Mouse (Mus musculus): ENCODE data around the gene Ncor1. TPM values are rescaled to one million over a fixed set of nuclear protein-coding genes. Genes with fewer than 3 reads are reported as not detected.
A peak's percentile ranks its signal among the peaks of the same experiment; 100 is the strongest.
"Not testable (repeated sequence)": the region's sequence is repeated elsewhere in the genome, so short reads cannot be mapped to it uniquely, and the experiment has no call there.

Gene Ncor1
- polyA plus RNA-seq, 1 experiment from 2014 or later, result 40.2 TPM

DNA sequence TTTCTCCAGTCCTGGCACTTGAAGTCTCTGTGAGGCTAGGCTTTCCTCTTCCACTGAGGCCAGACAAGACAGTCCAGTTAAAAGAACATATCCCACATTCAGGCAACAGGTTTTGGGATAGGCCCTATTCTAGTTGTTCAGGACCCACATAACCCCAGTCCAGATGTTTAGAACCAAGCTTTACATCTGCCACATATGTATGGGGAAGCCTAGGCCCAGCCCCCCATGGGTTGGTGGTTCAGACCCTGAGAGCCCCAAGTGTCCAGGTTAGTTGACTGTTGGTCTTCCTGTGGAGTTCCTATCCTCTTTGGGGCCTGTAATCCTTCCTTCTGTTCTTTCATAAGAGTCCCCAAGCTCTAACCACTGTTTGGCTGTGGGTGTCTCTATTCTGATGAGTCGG is 170.6 kb downstream of the Ncor1 start:
- Histone ChIP-seq H3K27ac (ENCODE audit: low read length) (no peak overlapping the region), H3K9me3 (ENCODE audit: control insufficient read depth, low read length) (no peaks in the 10 kb centered on the region), H3K9ac (ENCODE audit: low read depth, low read length) (no peak overlapping the region), H3K4me2 (ENCODE audit: low read depth, low read length) (no peak overlapping the region), H3K36me3 (ENCODE audit: control insufficient read depth, insufficient read depth, low read length) (peaks cover 6% of the 10 kb centered on the region; the same call in 1 of the 2 replicates), H3K27me3 (replicated peaks; ENCODE audit: control insufficient read depth, insufficient read depth, low read length) (no peaks in the 10 kb centered on the region), H3K4me3 (ENCODE audit: low read length) (no peak overlapping the region), H3K4me1 (ENCODE audit: control insufficient read depth, insufficient read depth, low read length) (no peaks in the 10 kb centered on the region)
- WGBS, result 94% methylated on average over 1 of the region's 1 CpGs
- no peak for ATAC-seq

DNA sequence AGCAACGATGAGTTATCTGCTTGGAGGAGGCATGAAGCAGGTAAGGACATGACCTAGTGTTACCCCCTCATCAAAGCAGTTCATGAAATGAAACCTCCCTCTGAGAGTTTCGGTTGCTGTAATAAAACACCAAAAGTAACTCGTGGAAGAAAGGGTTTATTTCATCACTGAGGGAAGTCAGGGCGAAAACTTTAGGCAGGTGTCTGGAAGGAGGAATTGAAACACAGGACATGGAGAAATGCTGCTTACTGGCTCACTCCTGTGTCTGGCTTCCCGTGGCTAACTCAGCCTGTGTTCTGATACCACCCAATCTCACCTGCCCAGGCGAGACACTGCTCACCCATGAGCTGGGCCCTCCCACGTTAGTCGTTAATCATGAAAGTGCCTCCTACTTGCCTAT is 173.3 kb downstream of the Ncor1 start:
- 89% methylated on average over 8 of the region's 8 CpGs for WGBS
- H3K27me3 ChIP-seq (replicated peaks; ENCODE audit: control insufficient read depth, insufficient read depth, low read length), result no peaks in the 10 kb centered on the region
- no peak for ATAC-seq
- H3K9me3 ChIP-seq (ENCODE audit: control insufficient read depth, low read length), result no peaks in the 10 kb centered on the region
- no peak overlapping the region for H3K9ac ChIP-seq (ENCODE audit: low read depth, low read length)
- H3K4me1 ChIP-seq (ENCODE audit: control insufficient read depth, insufficient read depth, low read length), result 0 out of 2 replicates have a peak, but pooled peaks cover 6% of the 10 kb centered on the region
- peaks cover 6% of the 10 kb centered on the region; the same call in 1 of the 2 replicates for H3K36me3 ChIP-seq (ENCODE audit: control insufficient read depth, insufficient read depth, low read length)
- H3K4me2 ChIP-seq (ENCODE audit: low read depth, low read length), result no peak overlapping the region
- no peak overlapping the region for H3K27ac ChIP-seq (ENCODE audit: low read length)
- H3K4me3 ChIP-seq (ENCODE audit: low read length), result no peak overlapping the region

- not testable (repeated sequence) for H3K9ac ChIP-seq (ENCODE audit: low read depth, low read length); H3K27me3 ChIP-seq (replicated peaks; ENCODE audit: control insufficient read depth, insufficient read depth, low read length); H3K27ac ChIP-seq (ENCODE audit: low read length); H3K9me3 ChIP-seq (ENCODE audit: control insufficient read depth, low read length); H3K4me3 ChIP-seq (ENCODE audit: low read length); H3K4me1 ChIP-seq (ENCODE audit: control insufficient read depth, insufficient read depth, low read length); H3K4me2 ChIP-seq (ENCODE audit: low read depth, low read length); H3K36me3 ChIP-seq (ENCODE audit: control insufficient read depth, insufficient read depth, low read length); ATAC-seq
- 88% methylated on average over 3 of the region's 3 CpGs for WGBS
Measured at GRCm38 (mm10) chr11:62284020-62284419, 174.3 kb downstream of the Ncor1 start.

DNA sequence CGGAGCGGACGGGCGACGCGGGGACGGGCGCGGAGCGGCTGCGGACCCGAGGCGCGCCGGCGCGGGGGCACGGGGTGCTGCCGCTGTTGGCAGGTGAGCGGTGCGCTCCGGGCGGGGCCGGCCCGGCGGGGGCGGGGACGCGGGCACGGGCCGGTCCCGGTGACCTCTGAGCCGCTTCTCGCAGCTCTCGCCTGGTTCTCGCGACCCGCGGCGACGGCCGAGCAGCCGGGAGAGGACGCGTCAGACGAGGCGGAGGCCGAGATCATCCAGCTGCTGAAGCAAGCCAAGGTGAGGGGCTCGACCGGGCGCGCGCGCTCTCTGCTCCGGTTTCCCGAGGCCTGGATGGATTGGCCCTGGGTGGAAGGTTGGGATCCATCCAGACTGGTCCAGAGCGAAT is 176.7 kb downstream of the Ncor1 start:
- Histone ChIP-seq H3K9me3 (ENCODE audit: control insufficient read depth, low read length) (no peaks in the 10 kb centered on the region), H3K9ac (ENCODE audit: low read depth, low read length) (peak overlapping the region; percentile 87), H3K4me2 (ENCODE audit: low read depth, low read length) (peak overlapping the region; percentile 85), H3K27ac (ENCODE audit: low read length) (peak overlapping the region; percentile 89), H3K4me3 (ENCODE audit: low read length) (peak overlapping the region; percentile 91), H3K4me1 (ENCODE audit: control insufficient read depth, insufficient read depth, low read length) (0 out of 2 replicates have a peak, but pooled peaks cover 6% of the 10 kb centered on the region), H3K36me3 (ENCODE audit: control insufficient read depth, insufficient read depth, low read length) (peaks cover 4% of the 10 kb centered on the region; the same call in 1 of the 2 replicates), H3K27me3 (replicated peaks; ENCODE audit: control insufficient read depth, insufficient read depth, low read length) (no peaks in the 10 kb centered on the region)
- ATAC-seq, result peak; percentile 85
- WGBS, result under 1% methylated on average over 57 of the region's 57 CpGs

DNA sequence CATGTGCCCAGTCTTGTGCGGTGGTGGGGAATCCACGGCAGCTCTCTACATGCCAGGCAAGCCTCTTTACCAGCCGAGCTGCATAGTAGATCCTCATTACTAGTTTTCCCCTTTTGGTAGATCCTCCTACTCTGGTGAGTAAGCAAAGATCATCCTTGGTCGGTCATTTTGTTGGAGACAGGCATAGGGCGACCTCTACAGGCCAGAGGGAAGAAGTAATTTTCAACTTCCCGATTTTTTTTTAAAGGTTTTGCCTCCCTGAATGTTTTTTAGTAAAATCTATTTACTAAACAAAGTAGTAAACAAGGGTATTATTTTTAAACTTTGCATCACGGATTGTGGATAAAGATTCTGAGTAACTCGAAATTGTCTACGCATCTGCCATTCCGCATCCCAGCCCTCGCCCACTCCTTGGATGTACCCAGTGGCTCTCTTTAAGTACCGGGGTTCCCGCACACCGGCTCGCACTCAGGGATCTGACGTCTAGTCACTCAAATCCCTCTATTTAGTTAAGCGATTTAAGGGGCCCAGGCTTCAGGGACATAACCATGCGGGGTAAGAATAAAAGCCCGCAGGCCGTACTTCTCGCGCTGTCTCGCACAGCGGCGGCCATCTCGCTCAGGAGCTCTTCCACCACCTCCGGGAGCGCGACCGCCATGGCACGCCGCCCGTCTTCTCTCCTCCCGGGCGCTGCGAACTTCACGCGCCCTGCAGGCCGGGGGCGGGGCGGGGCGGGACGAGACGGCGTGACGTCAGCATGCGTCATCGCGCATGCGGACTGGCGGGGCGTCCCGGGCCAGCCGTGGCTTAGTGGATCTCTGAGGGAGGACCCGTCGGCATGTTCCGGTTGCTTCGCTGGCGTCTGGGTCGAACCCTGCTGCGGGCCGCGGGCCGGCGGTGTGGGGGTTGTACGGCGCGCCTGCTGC is 177.4 kb downstream of the Ncor1 start, which contains the start of the genes Zswim7 and Ttc19:
Zswim7 (minus strand) TSS at position 701 of the 926 bp plus-strand sequence.
Ttc19 (plus strand) TSS at position 799 of the 926 bp plus-strand sequence.
- ATAC-seq, result peak; percentile 94
- H3K4me1 ChIP-seq (ENCODE audit: control insufficient read depth, insufficient read depth, low read length), result 0 out of 2 replicates have a peak, but pooled peaks cover 6% of the 10 kb centered on the region
- no peaks in the 10 kb centered on the region for H3K9me3 ChIP-seq (ENCODE audit: control insufficient read depth, low read length)
- under 1% methylated on average over 68 of the region's 68 CpGs for WGBS
- peak within 1 kb of the TSS; percentile 85 for H3K4me2 ChIP-seq (ENCODE audit: low read depth, low read length)
- peak within 1 kb of the TSS; percentile 89 for H3K27ac ChIP-seq (ENCODE audit: low read length)
- peak within 1 kb of the TSS; percentile 87 for H3K9ac ChIP-seq (ENCODE audit: low read depth, low read length)
- peaks cover 4% of the 10 kb centered on the region; the same call in 1 of the 2 replicates for H3K36me3 ChIP-seq (ENCODE audit: control insufficient read depth, insufficient read depth, low read length)
- H3K4me3 ChIP-seq (ENCODE audit: low read length), result peak within 1 kb of the TSS; percentile 91
- no peaks in the 10 kb centered on the region for H3K27me3 ChIP-seq (replicated peaks; ENCODE audit: control insufficient read depth, insufficient read depth, low read length)

- Histone ChIP-seq H3K4me2 (ENCODE audit: low read depth, low read length) (no peak overlapping the region), H3K9me3 (ENCODE audit: control insufficient read depth, low read length) (no peaks in the 10 kb centered on the region), H3K27me3 (replicated peaks; ENCODE audit: control insufficient read depth, insufficient read depth, low read length) (no peaks in the 10 kb centered on the region), H3K4me1 (ENCODE audit: control insufficient read depth, insufficient read depth, low read length) (0 out of 2 replicates have a peak, but pooled peaks cover 6% of the 10 kb centered on the region), H3K36me3 (ENCODE audit: control insufficient read depth, insufficient read depth, low read length) (no peaks in the 10 kb centered on the region), H3K27ac (ENCODE audit: low read length) (0 out of 2 replicates have a peak overlapping the region, but pooled peaks have one; percentile 17), H3K4me3 (ENCODE audit: low read length) (no peak overlapping the region), H3K9ac (ENCODE audit: low read depth, low read length) (no peak overlapping the region)
- WGBS, result 16% methylated on average over 5 of the region's 5 CpGs
- peak; percentile 82 for ATAC-seq
Measured at GRCm38 (mm10) chr11:62278027-62278426, 180.3 kb downstream of the Ncor1 start.

GRCm38 (mm10) chr11:62277086-62277485 is 181.3 kb downstream of the Ncor1 start:
- H3K9me3 ChIP-seq (ENCODE audit: control insufficient read depth, low read length), result no peaks in the 10 kb centered on the region
- H3K36me3 ChIP-seq (ENCODE audit: control insufficient read depth, insufficient read depth, low read length), result no peaks in the 10 kb centered on the region
- WGBS, result 45% methylated on average over 8 of the region's 8 CpGs
- H3K4me1 ChIP-seq (ENCODE audit: control insufficient read depth, insufficient read depth, low read length), result 0 out of 2 replicates have a peak, but pooled peaks cover 4% of the 10 kb centered on the region
- H3K4me2 ChIP-seq (ENCODE audit: low read depth, low read length), result no peak overlapping the region
- no peaks in the 10 kb centered on the region for H3K27me3 ChIP-seq (replicated peaks; ENCODE audit: control insufficient read depth, insufficient read depth, low read length)
- H3K4me3 ChIP-seq (ENCODE audit: low read length), result no peak overlapping the region
- no peak for ATAC-seq
- no peak overlapping the region for H3K27ac ChIP-seq (ENCODE audit: low read length)
- no peak overlapping the region for H3K9ac ChIP-seq (ENCODE audit: low read depth, low read length)

- 49% methylated on average over 5 of the region's 5 CpGs for WGBS
- Histone ChIP-seq H3K36me3 (ENCODE audit: control insufficient read depth, insufficient read depth, low read length) (no peaks in the 10 kb centered on the region), H3K4me3 (ENCODE audit: low read length) (no peak overlapping the region), H3K9ac (ENCODE audit: low read depth, low read length) (no peak overlapping the region), H3K4me1 (ENCODE audit: control insufficient read depth, insufficient read depth, low read length) (0 out of 2 replicates have a peak, but pooled peaks cover 5% of the 10 kb centered on the region), H3K27me3 (replicated peaks; ENCODE audit: control insufficient read depth, insufficient read depth, low read length) (no peaks in the 10 kb centered on the region), H3K9me3 (ENCODE audit: control insufficient read depth, low read length) (no peaks in the 10 kb centered on the region), H3K27ac (ENCODE audit: low read length) (no peak overlapping the region), H3K4me2 (ENCODE audit: low read depth, low read length) (no peak overlapping the region)
- ATAC-seq, result no peak
Measured at GRCm38 (mm10) chr11:62270851-62271250, 187.5 kb downstream of the Ncor1 start.

DNA sequence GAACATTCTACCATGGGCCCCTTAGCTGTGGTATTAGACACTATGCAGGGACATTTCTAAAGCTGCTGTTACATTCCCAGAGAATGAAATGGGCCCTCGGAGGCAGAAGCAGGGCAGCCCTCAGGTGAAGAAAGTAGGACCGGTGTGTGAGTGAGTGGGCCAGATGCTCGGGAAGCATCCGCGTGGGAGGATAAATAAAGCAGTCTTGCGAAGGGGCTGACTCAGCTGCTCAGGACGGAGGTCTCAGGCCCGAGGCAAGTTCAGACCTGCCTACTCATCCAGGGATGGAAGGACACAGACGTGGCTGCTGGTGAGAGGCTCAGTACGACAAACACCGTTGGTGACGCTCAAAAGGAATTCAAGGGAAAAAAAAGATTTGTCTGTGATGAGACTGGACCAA is 189.2 kb downstream of the Ncor1 start:
- H3K4me2 ChIP-seq (ENCODE audit: low read depth, low read length), result no peak overlapping the region
- no peak for ATAC-seq
- H3K27ac ChIP-seq (ENCODE audit: low read length), result no peak overlapping the region
- no peak overlapping the region for H3K9ac ChIP-seq (ENCODE audit: low read depth, low read length)
- no peak overlapping the region for H3K4me3 ChIP-seq (ENCODE audit: low read length)
- H3K9me3 ChIP-seq (ENCODE audit: control insufficient read depth, low read length), result no peaks in the 10 kb centered on the region
- H3K36me3 ChIP-seq (ENCODE audit: control insufficient read depth, insufficient read depth, low read length), result no peaks in the 10 kb centered on the region
- WGBS, result 67% methylated on average over 12 of the region's 12 CpGs
- H3K4me1 ChIP-seq (ENCODE audit: control insufficient read depth, insufficient read depth, low read length), result 0 out of 2 replicates have a peak, but pooled peaks cover 5% of the 10 kb centered on the region
- no peaks in the 10 kb centered on the region for H3K27me3 ChIP-seq (replicated peaks; ENCODE audit: control insufficient read depth, insufficient read depth, low read length)
